Mouse (Mus musculus): Measurements from ENCODE around the gene Gm10837. TPM values are rescaled to one million over a fixed set of nuclear protein-coding genes. Genes with fewer than 3 reads are reported as not detected.

Gene Gm10837
- polyA plus RNA-seq, 1 experiment: not detected

DNA sequence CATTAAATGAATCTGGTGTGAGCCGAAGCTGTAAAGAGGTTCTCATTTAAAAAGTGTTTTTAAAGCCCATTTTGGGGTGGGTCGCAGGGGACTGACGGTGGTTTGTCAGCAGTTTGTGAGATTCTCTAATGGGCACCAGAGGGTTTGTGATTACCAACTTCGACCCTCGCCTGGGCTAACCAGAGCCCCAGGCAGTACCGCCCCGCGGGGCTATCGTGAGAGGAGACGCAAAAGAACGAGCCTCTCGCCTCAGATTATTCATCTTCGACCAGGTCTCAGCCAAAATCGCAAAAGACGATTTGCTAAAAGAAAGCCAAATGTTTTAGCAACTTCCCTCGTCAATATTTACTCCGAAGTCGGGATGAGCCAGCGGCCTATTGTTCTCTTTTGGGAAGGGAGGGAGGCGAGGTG lies 13.1 kb upstream of the Gm10837 start:
- TF ChIP-seq POLR2A (IDR thresholded peaks at IDR 0.05; ENCODE audit: insufficient read depth, low read depth, low read length) (no peak), CTCF (IDR thresholded peaks at IDR 0.05; ENCODE audit: insufficient read depth, low read depth, low read length) (no peak)
- 4% methylated on average over 20 of the region's 20 CpGs for WGBS
- H3K27ac ChIP-seq (ENCODE audit: insufficient read depth, low read depth, low read length): peak overlapping the region; percentile 81; the same call in 1 of the 2 replicates
- H3K4me3 ChIP-seq (ENCODE audit: insufficient read depth, low read depth, low read length): peak overlapping the region; percentile 59
- H3K4me1 ChIP-seq (ENCODE audit: control insufficient read depth, insufficient read depth, low read length): peaks cover 9% of the 10 kb centered on the region

GRCm38 (mm10) chr14:122477971-122478573 lies 12.3 kb upstream of the Gm10837 start:
- no peak for TF ChIP-seq POLR2A (IDR thresholded peaks at IDR 0.05; ENCODE audit: insufficient read depth, low read depth, low read length)
- TF ChIP-seq CTCF (IDR thresholded peaks at IDR 0.05; ENCODE audit: insufficient read depth, low read depth, low read length): no peak
- peaks cover 9% of the 10 kb centered on the region for H3K4me1 ChIP-seq (ENCODE audit: control insufficient read depth, insufficient read depth, low read length)
- peak overlapping the region; percentile 59 for H3K4me3 ChIP-seq (ENCODE audit: insufficient read depth, low read depth, low read length)
- peak overlapping the region; percentile 46 for H3K27ac ChIP-seq (ENCODE audit: insufficient read depth, low read depth, low read length)
- 17% methylated on average over 9 of the region's 9 CpGs for WGBS

DNA sequence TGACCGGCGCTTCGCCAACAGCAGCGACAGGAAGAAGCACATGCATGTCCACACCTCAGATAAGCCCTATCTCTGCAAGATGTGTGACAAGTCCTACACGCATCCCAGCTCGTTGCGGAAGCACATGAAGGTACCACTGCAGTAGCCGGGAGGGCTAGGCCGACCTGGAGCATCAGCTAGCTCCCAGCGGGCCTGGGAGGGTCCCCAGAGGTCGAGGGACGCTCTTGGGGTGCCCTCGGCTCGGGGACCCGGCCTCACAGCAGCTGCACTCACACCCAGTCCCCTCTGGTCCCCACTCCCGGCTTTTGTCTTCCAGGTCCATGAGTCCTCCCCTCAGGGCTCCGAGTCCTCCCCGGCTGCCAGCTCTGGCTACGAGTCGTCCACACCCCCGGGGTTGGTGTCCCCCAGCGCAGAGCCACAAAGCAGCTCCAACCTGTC lies 11.8 kb upstream of the Gm10837 start:
- Histone ChIP-seq H3K4me1 (ENCODE audit: control insufficient read depth, insufficient read depth, low read length) (peaks cover 9% of the 10 kb centered on the region), H3K4me3 (ENCODE audit: insufficient read depth, low read depth, low read length) (peak overlapping the region; percentile 59), H3K27ac (ENCODE audit: insufficient read depth, low read depth, low read length) (peak overlapping the region; percentile 46)
- no peak for TF ChIP-seq CTCF (IDR thresholded peaks at IDR 0.05; ENCODE audit: insufficient read depth, low read depth, low read length)
- TF ChIP-seq POLR2A (IDR thresholded peaks at IDR 0.05; ENCODE audit: insufficient read depth, low read depth, low read length): no peak
- WGBS: 8% methylated on average over 22 of the region's 22 CpGs

- WGBS: 40% methylated on average over 17 of the region's 17 CpGs
- peaks cover 12% of the 10 kb centered on the region for H3K4me1 ChIP-seq (ENCODE audit: control insufficient read depth, insufficient read depth, low read length)
- no peak overlapping the region for H3K4me3 ChIP-seq (ENCODE audit: insufficient read depth, low read depth, low read length)
- H3K27ac ChIP-seq (ENCODE audit: insufficient read depth, low read depth, low read length): no peak overlapping the region
- TF ChIP-seq CTCF (IDR thresholded peaks at IDR 0.05; ENCODE audit: insufficient read depth, low read depth, low read length): no peak
- no peak for TF ChIP-seq POLR2A (IDR thresholded peaks at IDR 0.05; ENCODE audit: insufficient read depth, low read depth, low read length)
These were observed 10.8 kb upstream of the Gm10837 start for GRCm38 (mm10) chr14:122479461-122480109.

DNA sequence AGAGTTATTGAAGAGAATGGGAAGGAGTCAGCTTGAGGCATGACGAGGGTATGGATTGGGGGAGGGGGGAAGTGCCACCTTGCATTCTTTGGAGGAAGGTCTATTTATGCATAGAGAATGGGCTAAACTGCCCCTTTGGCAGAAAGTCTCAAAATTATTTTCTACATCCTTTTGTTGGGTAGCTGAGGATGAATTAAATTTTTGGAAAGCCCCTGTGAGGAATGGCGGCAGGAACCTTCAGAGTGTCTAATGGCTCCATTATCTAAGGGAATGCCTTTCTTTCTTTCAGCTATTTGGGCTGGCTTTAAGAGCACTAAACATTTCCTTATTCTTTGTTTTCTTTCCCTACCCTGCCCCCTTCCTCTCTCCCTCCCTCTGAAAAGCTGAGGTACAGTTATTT lies 10.0 kb upstream of the Gm10837 start:
- peaks cover 8% of the 10 kb centered on the region for H3K4me1 ChIP-seq (ENCODE audit: control insufficient read depth, insufficient read depth, low read length)
- TF ChIP-seq POLR2A (IDR thresholded peaks at IDR 0.05; ENCODE audit: insufficient read depth, low read depth, low read length) (no peak), CTCF (IDR thresholded peaks at IDR 0.05; ENCODE audit: insufficient read depth, low read depth, low read length) (no peak)
- 38% methylated on average over 2 of the region's 2 CpGs for WGBS
- no peak overlapping the region for H3K4me3 ChIP-seq (ENCODE audit: insufficient read depth, low read depth, low read length)
- peak overlapping the region; percentile 20; the same call in 1 of the 2 replicates for H3K27ac ChIP-seq (ENCODE audit: insufficient read depth, low read depth, low read length)

DNA sequence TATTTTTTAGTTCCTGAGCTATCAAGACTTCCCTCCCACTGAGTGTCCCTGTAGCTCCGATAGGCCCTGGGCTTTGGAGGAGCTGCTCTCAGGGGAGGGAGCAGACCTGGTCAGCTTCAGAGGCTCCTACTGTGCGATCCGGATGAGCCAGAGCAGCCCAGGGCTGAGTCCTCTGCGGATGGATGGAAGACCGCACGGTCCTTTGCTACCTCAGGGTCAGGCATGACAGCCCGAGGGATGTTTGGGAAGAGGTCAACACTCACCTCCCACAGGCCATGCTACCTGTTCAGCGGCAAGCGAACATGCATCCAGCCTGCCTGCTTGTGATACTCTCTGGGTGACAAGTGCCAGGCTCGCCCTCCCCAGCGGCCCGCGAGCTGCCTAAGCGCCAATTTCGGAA lies 9.2 kb upstream of the Gm10837 start:
- TF ChIP-seq POLR2A (IDR thresholded peaks at IDR 0.05; ENCODE audit: insufficient read depth, low read depth, low read length) (no peak), CTCF (IDR thresholded peaks at IDR 0.05; ENCODE audit: insufficient read depth, low read depth, low read length) (no peak)
- 0 out of 2 replicates have a peak, but pooled peaks cover 3% of the 10 kb centered on the region for H3K4me1 ChIP-seq (ENCODE audit: control insufficient read depth, insufficient read depth, low read length)
- 57% methylated on average over 15 of the region's 15 CpGs for WGBS
- H3K4me3 ChIP-seq (ENCODE audit: insufficient read depth, low read depth, low read length): peak overlapping the region; percentile 38
- H3K27ac ChIP-seq (ENCODE audit: insufficient read depth, low read depth, low read length): peak overlapping the region; percentile 83

DNA sequence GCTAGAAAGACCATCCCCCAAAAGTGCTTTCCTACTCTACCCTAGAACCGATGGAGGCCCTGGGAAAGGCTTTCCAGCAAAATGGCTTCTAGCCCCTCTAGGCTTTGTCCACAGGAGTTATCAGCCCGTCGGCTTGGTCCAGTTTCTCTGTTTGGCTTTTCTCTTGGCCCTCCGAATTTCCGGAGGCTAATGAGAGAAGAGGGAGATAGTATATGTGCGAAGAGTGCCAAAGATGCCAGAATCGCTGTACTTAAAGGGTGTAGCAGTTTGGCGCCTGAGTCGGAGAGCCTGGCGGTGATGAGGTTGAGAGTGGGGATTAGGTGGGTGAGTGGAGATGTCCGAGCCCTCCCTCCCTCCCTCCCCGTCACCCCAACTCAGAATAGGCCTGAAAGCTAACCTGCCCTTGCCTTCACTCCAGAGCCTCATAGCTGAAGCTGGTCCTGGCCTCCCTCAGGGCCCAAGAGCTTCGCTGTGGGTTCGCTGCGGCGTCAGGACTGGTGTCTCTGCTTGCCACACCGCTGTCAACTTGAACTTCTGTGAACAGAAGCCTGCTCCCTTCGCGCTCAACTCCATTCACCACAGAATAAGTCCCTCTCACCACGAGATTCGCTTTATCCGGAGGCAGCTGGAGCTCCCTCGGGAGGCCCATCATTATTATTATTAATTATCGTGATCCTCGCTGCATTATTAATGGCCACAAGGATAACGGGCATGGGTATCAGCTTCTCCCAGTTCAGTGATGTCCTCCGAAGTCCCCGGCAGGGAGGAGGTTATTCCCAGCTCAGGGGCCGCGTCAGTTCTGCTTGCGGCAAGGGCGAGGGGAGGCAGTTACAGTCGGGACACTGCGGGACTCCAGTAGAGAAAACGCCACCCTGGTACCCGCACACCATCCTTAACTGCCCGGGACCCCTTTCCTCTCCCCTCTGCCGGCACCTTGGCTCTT lies 8.0 kb upstream of the Gm10837 start:
- Histone ChIP-seq H3K4me1 (ENCODE audit: control insufficient read depth, insufficient read depth, low read length) (0 out of 2 replicates have a peak, but pooled peaks cover 3% of the 10 kb centered on the region), H3K27ac (ENCODE audit: insufficient read depth, low read depth, low read length) (peak overlapping the region; percentile 74), H3K4me3 (ENCODE audit: insufficient read depth, low read depth, low read length) (peak overlapping the region; percentile 38)
- TF ChIP-seq CTCF (IDR thresholded peaks at IDR 0.05; ENCODE audit: insufficient read depth, low read depth, low read length) (no peak), POLR2A (IDR thresholded peaks at IDR 0.05; ENCODE audit: insufficient read depth, low read depth, low read length) (no peak)
- WGBS: 38% methylated on average over 38 of the region's 38 CpGs

DNA sequence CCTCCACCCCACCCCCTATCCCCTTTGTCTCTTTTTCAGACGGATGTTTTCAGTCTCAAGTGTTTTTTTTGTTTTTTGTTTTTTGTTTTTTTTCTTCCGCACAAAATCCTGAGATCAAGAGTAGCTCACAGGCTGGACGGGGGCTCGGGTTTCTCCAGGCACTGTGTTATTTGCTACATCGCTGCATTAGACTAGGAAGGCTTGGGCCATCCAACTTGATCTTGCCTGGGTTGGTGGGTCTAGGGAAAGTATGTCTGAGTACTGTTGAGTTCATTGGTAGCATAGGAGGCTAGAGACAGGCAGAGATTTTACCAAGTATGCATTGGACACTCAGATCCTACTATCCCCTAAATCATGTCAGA lies 7.4 kb upstream of the Gm10837 start:
- Histone ChIP-seq H3K27ac (ENCODE audit: insufficient read depth, low read depth, low read length) (peak overlapping the region; percentile 74; the same call in 1 of the 2 replicates), H3K4me1 (ENCODE audit: control insufficient read depth, insufficient read depth, low read length) (0 out of 2 replicates have a peak, but pooled peaks cover 3% of the 10 kb centered on the region), H3K4me3 (ENCODE audit: insufficient read depth, low read depth, low read length) (peak overlapping the region; percentile 38)
- TF ChIP-seq POLR2A (IDR thresholded peaks at IDR 0.05; ENCODE audit: insufficient read depth, low read depth, low read length): no peak
- no peak for TF ChIP-seq CTCF (IDR thresholded peaks at IDR 0.05; ENCODE audit: insufficient read depth, low read depth, low read length)
- WGBS: 39% methylated on average over 5 of the region's 5 CpGs

Data from olfactory bulb, adult 2 months (tissue).